In the genomic region with DNA sequence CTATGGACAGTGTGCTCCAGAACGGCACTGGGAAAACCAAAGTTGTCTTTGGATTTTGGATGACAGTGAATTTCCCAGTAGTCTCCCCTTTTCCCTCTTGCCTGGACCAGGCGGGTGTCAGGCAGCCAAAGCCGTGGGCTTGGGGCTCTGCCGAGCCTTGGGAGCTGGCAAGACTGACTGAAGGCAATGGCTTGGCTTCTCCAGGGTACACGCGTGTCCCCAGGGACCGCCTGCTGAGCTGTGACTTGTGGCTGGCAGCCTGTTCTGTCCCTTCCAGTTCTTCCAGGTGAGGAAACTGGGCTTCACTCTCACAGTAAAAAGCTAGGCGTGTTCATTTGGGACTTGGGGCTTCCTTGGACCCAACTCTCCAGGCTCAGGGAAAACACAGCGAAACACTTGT, we compare ENCODE assay signal across 14 mouse cellular contexts.
DNase-seq lines count a peak whose midpoint lies in the region; ATAC-seq and TF ChIP-seq lines count a peak whose summit lies in the region.
"Had no signal": no experiment of that assay in that cellular context is flagged by ENCODE, and none has a peak within 500 bp of the region (broad histone marks: within the 10 kb centered on the region; RNA-seq: fewer than 3 reads in every experiment).

No protein-coding gene starts in this region.

- no peaks in the 10 kb centered on the region for H3K36me3 ChIP-seq in ES-E14 (ENCODE audit: control insufficient read depth, insufficient read depth, low read length, poor library complexity, severe bottlenecking)
- no peaks in the 10 kb centered on the region for H3K36me3 ChIP-seq in hindbrain, embryonic 12.5 days
- H3K36me3 ChIP-seq: embryonic facial prominence, embryonic 12.5 days; embryonic facial prominence, embryonic 15.5 days; hindbrain, embryonic 13.5 days; intestine, embryonic 15.5 days had no signal

- DNase-seq in adrenal gland, postnatal 10 days = peak; percentile 68
- DNase-seq in adrenal gland, adult 8-10 months = no peak
- DNase-seq in gastrocnemius, postnatal 14 days = peak; percentile 4
- no peak for DNase-seq in gastrocnemius, adult 18-20 months (ENCODE audit: low spot score)
- no peak for DNase-seq in ES-E14 (ENCODE audit: low read depth, low spot score)
- no peak for DNase-seq in T-cell, adult 2 months (ENCODE audit: low spot score)

- H3K4me3 ChIP-seq in ES-E14 (ENCODE audit: insufficient read depth in 1 of 2, low read depth in 1 of 2, low read length in 2 of 2, poor library complexity in 1 of 2, severe bottlenecking in 1 of 2) = peak overlapping the region; percentile 38 to 56; a peak in 3 of 4 replicates
- no peak overlapping the region for H3K4me3 ChIP-seq in hindbrain, embryonic 12.5 days
- H3K4me3 ChIP-seq: embryonic facial prominence, embryonic 12.5 days; embryonic facial prominence, embryonic 15.5 days; hindbrain, embryonic 13.5 days; intestine, embryonic 15.5 days had no signal

- ATAC-seq in hindbrain, embryonic 12.5 days (ENCODE audit: low FRiP score) = no peak
- ATAC-seq: forebrain, postnatal 0 days; hindbrain, embryonic 16.5 days; intestine, embryonic 15.5 days had no signal

- no peaks in the 10 kb centered on the region for H3K9me3 ChIP-seq in ES-E14 (ENCODE audit: control insufficient read depth, insufficient read depth, low read depth, low read length)
- no peaks in the 10 kb centered on the region for H3K9me3 ChIP-seq in hindbrain, embryonic 12.5 days (replicated peaks)
- H3K9me3 ChIP-seq: embryonic facial prominence, embryonic 15.5 days; hindbrain, embryonic 13.5 days; intestine, embryonic 15.5 days had no signal

- in situ Hi-C loops in ES-E14 (cut with MboI; ENCODE audit: low sequenced_read_pairs in 2 of 2, unreplicated experiment in 2 of 2) = loop anchor here (10.0 to 25.0 kb wide), 3 partner anchors 310 to 493 kb away; a partner anchor contains a TSS

- intact Hi-C loops in gastrocnemius, postnatal 14 days (cut with DNase I; ENCODE audit: low total_unique reads) = loop anchor here (10.0 kb wide), 1 partner anchor 310 kb away; no protein-coding TSS in a partner anchor

- no peak overlapping the region for H3K27ac ChIP-seq in ES-E14 (ENCODE audit: insufficient read depth, low read depth, low read length, poor library complexity, severe bottlenecking)
- no peak overlapping the region for H3K27ac ChIP-seq in hindbrain, embryonic 12.5 days
- H3K27ac ChIP-seq: embryonic facial prominence, embryonic 12.5 days; embryonic facial prominence, embryonic 15.5 days; hindbrain, embryonic 13.5 days; intestine, embryonic 15.5 days had no signal

- H3K9ac ChIP-seq in ES-E14 (ENCODE audit: insufficient read depth, low read depth, low read length, poor library complexity, severe bottlenecking) = peak overlapping the region; percentile 49
- no peak overlapping the region for H3K9ac ChIP-seq in hindbrain, embryonic 12.5 days
- H3K9ac ChIP-seq: embryonic facial prominence, embryonic 12.5 days; embryonic facial prominence, embryonic 15.5 days; forebrain, postnatal 0 days; hindbrain, embryonic 13.5 days; intestine, embryonic 15.5 days had no signal

- WGBS in hindbrain, embryonic 12.5 days = 83% methylated on average over 9 of the region's 9 CpGs

- no peak overlapping the region for H3K4me2 ChIP-seq in hindbrain, embryonic 12.5 days (replicated peaks)
- H3K4me2 ChIP-seq: embryonic facial prominence, embryonic 12.5 days; embryonic facial prominence, embryonic 15.5 days; heart, embryonic 11.5 days; hindbrain, embryonic 13.5 days; intestine, embryonic 15.5 days had no signal

- no peaks in the 10 kb centered on the region; a peak in 1 of 4 replicates for H3K4me1 ChIP-seq in ES-E14 (ENCODE audit: control insufficient read depth in 2 of 2, insufficient read depth in 2 of 2, low read length in 2 of 2, poor library complexity in 1 of 2)
- peaks cover 5% of the 10 kb centered on the region for H3K4me1 ChIP-seq in hindbrain, embryonic 12.5 days
- H3K4me1 ChIP-seq: intestine, embryonic 15.5 days had no signal

- H3K27me3 ChIP-seq in hindbrain, embryonic 12.5 days = no peaks in the 10 kb centered on the region; the same call in 1 of the 2 replicates
- H3K27me3 ChIP-seq: embryonic facial prominence, embryonic 12.5 days; embryonic facial prominence, embryonic 15.5 days; intestine, embryonic 15.5 days had no signal

TF ChIP-seq in ES-E14, 5 proteins besides CTCF, POLR2A, EP300 and RAD21:
- TF ChIP-seq ZC3H11A (IDR thresholded peaks at IDR 0.05; ENCODE audit: borderline replicate concordance, low read depth, low read length) (no peak), HCFC1 (IDR thresholded peaks at IDR 0.05; ENCODE audit: borderline replicate concordance, insufficient read depth, low read length) (no peak), MAFK (IDR thresholded peaks at IDR 0.05; ENCODE audit: insufficient read depth, low read depth, low read length) (no peak), ZNF384 (IDR thresholded peaks at IDR 0.05; ENCODE audit: low read depth, low read length) (no peak), CHD2 (IDR thresholded peaks at IDR 0.05; ENCODE audit: low read depth, low read length) (no peak)

Comparison
In these comparisons a context has a peak if more than half of its experiments do, and no peak if none do; other contexts are left out.
1. DNase-seq: peak in adrenal gland, postnatal 10 days (single experiment) and gastrocnemius, postnatal 14 days (single experiment); none in adrenal gland, adult 8-10 months (single experiment), gastrocnemius, adult 18-20 months (single experiment), ES-E14 (single experiment) and T-cell, adult 2 months (single experiment).